12 mouse cellular contexts compared by ENCODE assay signal in the genomic region with DNA sequence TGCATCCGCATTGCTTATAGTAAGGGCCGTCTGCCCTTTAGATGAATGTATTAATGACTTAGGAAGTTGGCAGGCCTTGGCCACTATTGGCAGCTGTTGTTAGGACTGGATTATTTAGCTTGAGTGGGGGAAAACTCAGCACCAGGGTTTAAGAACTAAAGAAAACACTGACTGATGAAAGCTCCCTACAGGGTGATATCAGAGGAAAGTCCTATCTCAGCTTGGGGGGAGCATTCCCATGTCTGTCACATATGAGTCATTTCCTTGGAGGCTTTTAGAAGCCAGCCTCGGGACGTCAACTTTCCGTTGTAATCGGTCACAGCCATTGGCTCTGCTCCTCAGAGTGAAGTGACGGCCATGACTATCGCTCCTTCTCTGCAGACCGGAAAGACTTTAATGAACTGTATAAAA.
DNase-seq lines count a peak whose midpoint lies in the region; ATAC-seq and TF ChIP-seq lines count a peak whose summit lies in the region.
"Had no signal": no experiment of that assay in that cellular context is flagged by ENCODE, and none has a peak within 500 bp of the region (broad histone marks: within the 10 kb centered on the region; RNA-seq: fewer than 3 reads in every experiment).

No protein-coding gene starts in this region.

- H3K27me3 ChIP-seq in hindbrain, embryonic 14.5 days (ENCODE audit: control insufficient read depth, insufficient read depth, low read length), result no peaks in the 10 kb centered on the region
- no peaks in the 10 kb centered on the region for H3K27me3 ChIP-seq in hindbrain, embryonic 12.5 days
- no peaks in the 10 kb centered on the region for H3K27me3 ChIP-seq in heart, adult 2 months (ENCODE audit: control insufficient read depth, insufficient read depth, low read length)
- H3K27me3 ChIP-seq in liver, embryonic 14.5 days (ENCODE audit: control insufficient read depth, insufficient read depth, low read length), result no peaks in the 10 kb centered on the region
- H3K27me3 ChIP-seq: embryonic facial prominence, embryonic 13.5 days had no signal

- H3K4me1 ChIP-seq in hindbrain, embryonic 14.5 days (replicated peaks; ENCODE audit: control insufficient read depth, insufficient read depth, low read length), result no peaks in the 10 kb centered on the region
- H3K4me1 ChIP-seq in hindbrain, embryonic 12.5 days, result no peaks in the 10 kb centered on the region
- peaks cover 3% of the 10 kb centered on the region; the same call in 1 of the 2 replicates for H3K4me1 ChIP-seq in heart, adult 2 months (ENCODE audit: control insufficient read depth, insufficient read depth, low read length)
- H3K4me1 ChIP-seq in liver, embryonic 14.5 days (replicated peaks; ENCODE audit: control insufficient read depth in 2 of 2, insufficient read depth in 2 of 2, low read length in 1 of 2), result no peaks in the 10 kb centered on the region

- TF ChIP-seq CTCF in heart, adult 2 months (IDR thresholded peaks at IDR 0.05), result no peak
- no peak for TF ChIP-seq CTCF in liver, embryonic 14.5 days (IDR thresholded peaks at IDR 0.05; ENCODE audit: low read depth)

- no peak for TF ChIP-seq EP300 in heart, adult 2 months (IDR thresholded peaks at IDR 0.05; ENCODE audit: insufficient read depth, low read depth, low read length)
- no peak for TF ChIP-seq EP300 in liver, embryonic 14.5 days (IDR thresholded peaks at IDR 0.05; ENCODE audit: low read depth)

- TF ChIP-seq POLR2A in heart, adult 2 months (IDR thresholded peaks at IDR 0.05; ENCODE audit: insufficient read depth, low read depth, low read length), result no peak

- H3K9me3 ChIP-seq in hindbrain, embryonic 14.5 days (ENCODE audit: control insufficient read depth, low read length), result no peaks in the 10 kb centered on the region
- H3K9me3 ChIP-seq in hindbrain, embryonic 12.5 days (replicated peaks), result no peaks in the 10 kb centered on the region
- H3K9me3 ChIP-seq in liver, embryonic 14.5 days (ENCODE audit: control insufficient read depth, low read length), result no peaks in the 10 kb centered on the region
- H3K9me3 ChIP-seq: embryonic facial prominence, embryonic 13.5 days; G1E had no signal

- intact Hi-C loops in heart, adult 2 months (cut with DNase I), result loop anchor here (5.0 kb wide), 1 partner anchor 54 kb away; no protein-coding TSS in a partner anchor

- H3K4me3 ChIP-seq in hindbrain, embryonic 14.5 days (replicated peaks; ENCODE audit: low read length), result no peak overlapping the region
- H3K4me3 ChIP-seq in hindbrain, embryonic 12.5 days, result no peak overlapping the region
- no peak overlapping the region for H3K4me3 ChIP-seq in heart, adult 2 months
- H3K4me3 ChIP-seq in liver, embryonic 14.5 days (ENCODE audit: insufficient read depth in 1 of 2, low read depth in 2 of 2, low read length in 2 of 2), result no peak overlapping the region
- H3K4me3 ChIP-seq: embryonic facial prominence, embryonic 13.5 days had no signal

- peak; percentile 75; the same call in 1 of the 2 replicates for ATAC-seq in hindbrain, embryonic 14.5 days (ENCODE audit: low FRiP score)
- ATAC-seq in hindbrain, embryonic 12.5 days (ENCODE audit: low FRiP score), result no peak
- peak; percentile 37; the same call in 1 of the 2 replicates for ATAC-seq in liver, embryonic 14.5 days (ENCODE audit: insufficient read depth)

- H3K27ac ChIP-seq in hindbrain, embryonic 14.5 days, result no peak overlapping the region
- no peak overlapping the region for H3K27ac ChIP-seq in hindbrain, embryonic 12.5 days
- H3K27ac ChIP-seq in heart, adult 2 months, result peak overlapping the region; percentile 15
- no peak overlapping the region for H3K27ac ChIP-seq in liver, embryonic 14.5 days
- H3K27ac ChIP-seq: embryonic facial prominence, embryonic 13.5 days; macrophage had no signal

- peak; percentile 32 for DNase-seq in hindbrain, embryonic 14.5 days (ENCODE audit: low spot score)
- peak; percentile 80 for DNase-seq in Muller cell, postnatal 12 days (ENCODE audit: inconsistent ontology term)
- DNase-seq in heart, adult 2 months, result peak; percentile 44 to 66
- DNase-seq in liver, embryonic 14.5 days (ENCODE audit: low read depth in 3 of 3, low spot score in 3 of 3), result no peak
- no peak for DNase-seq in thymus, postnatal 10 days (ENCODE audit: low spot score in 2 of 2)
- DNase-seq in thymus, postnatal 36 days, result no peak
- no peak for DNase-seq in left cerebral cortex, adult 9 months (ENCODE audit: low spot score in 2 of 2)
- DNase-seq: thymus, postnatal 4 days had no signal

- no peaks in the 10 kb centered on the region for H3K79me2 ChIP-seq in heart, adult 2 months (replicated peaks; ENCODE audit: control insufficient read depth, insufficient read depth, low read length)

- 51% methylated on average over 9 of the region's 9 CpGs for WGBS in hindbrain, embryonic 14.5 days
- WGBS in hindbrain, embryonic 12.5 days, result 66% methylated on average over 9 of the region's 9 CpGs
- 22% methylated on average over 9 of the region's 9 CpGs for WGBS in heart, adult 2 months
- 58% methylated on average over 9 of the region's 9 CpGs for WGBS in liver, embryonic 14.5 days (ENCODE audit: insufficient replicate concordance)

- H3K36me3 ChIP-seq in hindbrain, embryonic 14.5 days (replicated peaks; ENCODE audit: control insufficient read depth, insufficient read depth), result no peaks in the 10 kb centered on the region
- no peaks in the 10 kb centered on the region for H3K36me3 ChIP-seq in hindbrain, embryonic 12.5 days
- no peaks in the 10 kb centered on the region for H3K36me3 ChIP-seq in heart, adult 2 months (ENCODE audit: control insufficient read depth, insufficient read depth, low read length)
- no peaks in the 10 kb centered on the region for H3K36me3 ChIP-seq in liver, embryonic 14.5 days (replicated peaks; ENCODE audit: control insufficient read depth, insufficient read depth, low read depth)
- H3K36me3 ChIP-seq: embryonic facial prominence, embryonic 13.5 days; G1E had no signal

- H3K4me2 ChIP-seq in hindbrain, embryonic 14.5 days (replicated peaks), result no peak overlapping the region
- H3K4me2 ChIP-seq in hindbrain, embryonic 12.5 days (replicated peaks), result no peak overlapping the region
- H3K4me2 ChIP-seq in liver, embryonic 14.5 days (ENCODE audit: low read depth), result no peak overlapping the region
- H3K4me2 ChIP-seq: embryonic facial prominence, embryonic 13.5 days had no signal

- no peak overlapping the region for H3K9ac ChIP-seq in hindbrain, embryonic 14.5 days
- no peak overlapping the region for H3K9ac ChIP-seq in hindbrain, embryonic 12.5 days
- H3K9ac ChIP-seq in heart, adult 2 months (ENCODE audit: low read depth, low read length), result no peak overlapping the region
- no peak overlapping the region for H3K9ac ChIP-seq in liver, embryonic 14.5 days (replicated peaks)
- H3K9ac ChIP-seq: embryonic facial prominence, embryonic 13.5 days had no signal

Comparison
In these comparisons a context has a peak if more than half of its experiments do, and no peak if none do; other contexts are left out.
1. DNase-seq: peak in hindbrain, embryonic 14.5 days (single experiment), Muller cell, postnatal 12 days (single experiment) and heart, adult 2 months (2 of 2); none in liver, embryonic 14.5 days (0 of 3), thymus, postnatal 10 days (0 of 2), thymus, postnatal 36 days (0 of 2) and left cerebral cortex, adult 9 months (0 of 2).